Mouse (Mus musculus): ENCODE results near the gene 4921539E11Rik. TPM values are rescaled to one million over a fixed set of nuclear protein-coding genes. Genes with fewer than 3 reads are reported as not detected.

The 4921539E11Rik gene
- polyA plus RNA-seq (2012; rRNA removed), result not detected in 2 replicates

DNA sequence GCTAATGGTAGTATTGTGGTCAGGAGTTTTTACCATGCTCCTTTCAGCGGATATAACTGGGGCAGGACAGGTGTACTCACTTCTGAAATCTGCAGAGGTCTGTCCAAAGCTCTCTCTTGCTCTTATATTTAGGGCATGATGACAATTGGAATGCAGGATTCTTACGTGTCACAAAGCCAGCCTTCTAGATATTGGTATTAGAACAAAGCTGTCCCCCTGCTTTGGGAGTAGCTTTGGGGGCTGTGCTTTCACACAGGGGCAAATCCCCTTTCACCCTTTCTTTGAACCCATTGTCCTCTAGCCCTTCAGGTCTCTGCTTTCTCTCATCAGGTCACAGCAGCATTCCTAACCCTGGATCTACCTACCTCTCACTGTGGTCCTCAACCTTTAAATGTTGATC lies at the start of gene 4921539E11Rik:
TSS of gene 4921539E11Rik (minus strand) at position 101 of the 400 bp plus-strand sequence.
- WGBS, result 82% methylated on average over 2 of the region's 2 CpGs
- DNase-seq, result no peak
- TF ChIP-seq POLR2A (IDR thresholded peaks at IDR 0.05; ENCODE audit: borderline replicate concordance, extremely low read depth, low read depth, low read length) (no peak), CTCF (IDR thresholded peaks at IDR 0.05; ENCODE audit: insufficient read depth, low read length) (no peak)
- Histone ChIP-seq H3K4me1 (ENCODE audit: control insufficient read depth, insufficient read depth, low read length) (no peaks in the 10 kb centered on the region), H3K4me3 (replicated peaks; ENCODE audit: extremely low read depth, low read depth, low read length) (no peak within 1 kb of the TSS)

DNA sequence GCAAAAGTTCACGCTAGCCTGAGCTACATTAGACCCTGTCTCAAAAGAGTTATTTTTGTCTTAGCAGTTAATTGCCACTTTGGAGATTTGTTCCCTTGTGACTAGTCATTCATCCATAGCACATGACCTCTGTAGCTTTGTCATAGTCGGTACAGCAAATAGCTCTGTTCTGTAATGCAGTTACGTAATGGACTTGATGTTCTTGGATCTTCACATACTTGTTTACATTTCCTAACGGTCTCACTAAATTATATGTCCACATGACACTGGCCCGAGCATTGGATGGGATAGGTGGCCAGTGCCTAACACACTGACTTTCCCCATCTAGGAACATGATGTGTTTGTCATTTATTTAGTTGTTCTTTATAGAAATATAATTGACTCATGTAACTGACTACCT lies 44.5 kb upstream of the 4921539E11Rik start:
- WGBS, result 69% methylated on average over 5 of the region's 5 CpGs
- Histone ChIP-seq H3K4me3 (replicated peaks; ENCODE audit: extremely low read depth, low read depth, low read length) (no peak overlapping the region), H3K4me1 (ENCODE audit: control insufficient read depth, insufficient read depth, low read length) (no peaks in the 10 kb centered on the region)
- TF ChIP-seq CTCF (IDR thresholded peaks at IDR 0.05; ENCODE audit: insufficient read depth, low read length), result no peak
- TF ChIP-seq POLR2A (IDR thresholded peaks at IDR 0.05; ENCODE audit: borderline replicate concordance, extremely low read depth, low read depth, low read length), result no peak
- no peak for DNase-seq

DNA sequence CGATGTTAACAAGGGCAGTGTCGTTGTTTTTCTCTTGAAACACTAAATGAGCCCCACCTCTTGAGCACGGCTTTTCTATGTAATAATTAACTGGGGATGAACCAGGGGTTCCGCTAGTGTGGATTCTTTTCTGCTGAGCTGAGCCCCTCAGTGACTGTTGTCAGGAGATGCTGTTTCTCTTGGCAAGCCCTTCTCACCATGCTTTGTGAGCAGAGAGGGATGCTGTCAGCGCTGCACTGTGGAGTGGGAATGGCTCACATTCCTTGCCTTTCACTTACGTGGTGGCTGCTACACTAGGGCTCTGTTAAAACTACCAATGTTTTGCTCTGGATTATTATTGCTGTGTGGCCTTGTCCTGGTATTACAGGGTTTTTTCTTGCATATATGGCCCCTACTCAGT lies 38.7 kb upstream of the 4921539E11Rik start:
- no peak for DNase-seq
- no peak for TF ChIP-seq CTCF (IDR thresholded peaks at IDR 0.05; ENCODE audit: insufficient read depth, low read length)
- TF ChIP-seq POLR2A (IDR thresholded peaks at IDR 0.05; ENCODE audit: borderline replicate concordance, extremely low read depth, low read depth, low read length), result no peak
- H3K4me3 ChIP-seq (replicated peaks; ENCODE audit: extremely low read depth, low read depth, low read length), result no peak overlapping the region
- H3K4me1 ChIP-seq (ENCODE audit: control insufficient read depth, insufficient read depth, low read length), result peaks cover 5% of the 10 kb centered on the region
- WGBS, result 74% methylated on average over 6 of the region's 6 CpGs

DNA sequence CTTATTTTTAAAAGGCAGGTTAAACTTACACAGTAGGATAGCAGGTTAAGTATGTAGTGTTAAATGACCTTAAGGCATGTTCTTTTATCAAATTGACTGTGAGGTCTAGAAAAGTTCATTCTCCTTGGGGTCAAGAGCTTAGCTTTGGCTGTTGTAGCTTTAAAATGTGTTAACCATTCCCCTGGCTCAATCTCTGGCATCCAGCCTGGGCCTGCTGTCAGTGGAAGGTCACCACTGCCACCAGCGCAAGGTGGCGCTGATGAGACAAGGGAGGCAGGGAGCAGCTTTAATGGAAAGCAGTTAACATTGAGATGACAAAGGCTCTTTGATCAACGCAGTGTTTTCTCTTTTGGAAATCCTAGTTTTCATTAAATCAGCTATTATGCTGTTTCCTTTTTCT lies 36.3 kb upstream of the 4921539E11Rik start:
- peaks cover 5% of the 10 kb centered on the region for H3K4me1 ChIP-seq (ENCODE audit: control insufficient read depth, insufficient read depth, low read length)
- H3K4me3 ChIP-seq (replicated peaks; ENCODE audit: extremely low read depth, low read depth, low read length), result no peak overlapping the region
- peak; percentile 34 for DNase-seq
- TF ChIP-seq CTCF (IDR thresholded peaks at IDR 0.05; ENCODE audit: insufficient read depth, low read length) (peak; percentile 69), POLR2A (IDR thresholded peaks at IDR 0.05; ENCODE audit: borderline replicate concordance, extremely low read depth, low read depth, low read length) (no peak)
- 51% methylated on average over 3 of the region's 3 CpGs for WGBS

DNA sequence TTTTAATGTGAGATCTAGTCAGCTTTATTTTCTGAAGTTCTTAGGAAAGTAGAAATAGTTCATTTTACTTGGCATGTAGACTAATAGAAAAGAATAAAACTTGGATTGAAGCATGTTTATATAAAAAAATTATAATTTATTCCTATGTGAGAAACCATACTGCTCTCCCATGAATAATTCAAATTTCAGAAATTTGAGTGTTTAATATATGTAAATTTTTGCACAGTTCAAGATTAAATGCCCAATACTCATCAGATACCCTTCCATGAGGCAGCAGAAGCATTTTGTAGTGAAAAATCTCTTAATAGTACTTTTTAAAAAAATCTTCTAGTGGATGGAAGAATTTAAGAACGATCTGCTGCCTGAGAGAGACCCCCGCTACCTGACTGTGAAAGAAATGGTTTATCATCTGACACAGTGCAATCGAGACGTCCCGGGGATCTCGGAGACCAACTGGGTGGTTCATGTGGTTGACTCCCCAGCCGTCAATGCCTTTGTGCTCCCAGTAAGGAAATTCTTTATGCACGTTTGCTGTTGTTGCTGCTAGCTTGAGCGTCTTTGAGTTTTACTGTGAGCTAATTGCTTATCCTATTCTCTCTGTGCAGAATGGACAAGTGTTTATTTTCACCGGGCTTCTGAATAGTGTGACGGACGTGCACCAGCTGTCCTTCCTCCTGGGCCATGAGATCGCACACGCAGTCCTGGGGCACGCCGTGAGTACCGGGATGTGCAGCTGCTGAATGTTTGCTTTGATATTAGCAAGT lies 34.2 kb upstream of the 4921539E11Rik start:
- H3K4me3 ChIP-seq (replicated peaks; ENCODE audit: extremely low read depth, low read depth, low read length), result no peak overlapping the region
- 40% methylated on average over 17 of the region's 17 CpGs for WGBS
- H3K4me1 ChIP-seq (ENCODE audit: control insufficient read depth, insufficient read depth, low read length), result peaks cover 5% of the 10 kb centered on the region
- TF ChIP-seq POLR2A (IDR thresholded peaks at IDR 0.05; ENCODE audit: borderline replicate concordance, extremely low read depth, low read depth, low read length) (no peak), CTCF (IDR thresholded peaks at IDR 0.05; ENCODE audit: insufficient read depth, low read length) (no peak)
- no peak for DNase-seq

DNA sequence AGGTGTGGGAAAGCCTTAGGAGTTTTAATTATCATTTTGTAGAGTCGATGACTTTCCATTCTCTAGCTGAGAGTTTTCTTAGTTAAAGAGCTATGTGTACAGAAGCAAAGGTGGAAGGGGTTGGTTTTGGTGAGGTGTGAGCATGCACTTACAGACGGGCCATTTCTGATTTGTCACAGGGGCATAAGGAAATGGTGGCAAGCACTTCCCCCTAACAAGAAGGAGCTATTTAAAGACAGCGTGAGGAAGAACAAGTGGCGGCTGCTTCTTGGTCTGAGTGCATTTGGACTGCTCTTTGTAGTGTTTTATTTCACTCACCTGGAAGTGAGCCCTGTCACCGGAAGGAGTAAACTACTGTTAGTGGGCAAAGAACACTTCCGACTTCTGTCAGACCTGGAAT lies 30.8 kb upstream of the 4921539E11Rik start:
- DNase-seq, result no peak

DNA sequence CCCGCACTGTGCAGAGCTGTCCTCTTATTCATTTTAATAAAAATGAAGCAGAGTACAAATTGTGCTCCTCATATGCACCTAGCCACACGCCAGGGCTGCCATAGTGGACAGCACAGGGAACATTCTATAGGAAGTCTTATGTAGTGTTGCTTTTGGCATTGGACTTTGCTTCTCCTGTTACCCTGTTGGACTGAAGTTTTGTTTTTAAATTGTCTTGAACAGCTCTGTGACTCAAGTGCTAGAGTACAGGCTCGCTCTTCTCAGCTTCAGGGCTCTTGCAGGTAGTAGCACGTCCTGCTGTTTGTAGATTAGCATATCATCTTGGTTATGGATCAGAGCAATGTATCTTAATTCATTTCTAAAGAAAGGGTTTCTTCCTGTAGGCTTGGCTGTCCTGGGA lies 25.2 kb upstream of the 4921539E11Rik start:
- H3K4me1 ChIP-seq (ENCODE audit: control insufficient read depth, insufficient read depth, low read length), result peaks cover 5% of the 10 kb centered on the region
- WGBS, result 82% methylated on average over 4 of the region's 4 CpGs
- no peak overlapping the region for H3K4me3 ChIP-seq (replicated peaks; ENCODE audit: extremely low read depth, low read depth, low read length)
- TF ChIP-seq CTCF (IDR thresholded peaks at IDR 0.05; ENCODE audit: insufficient read depth, low read length) (no peak), POLR2A (IDR thresholded peaks at IDR 0.05; ENCODE audit: borderline replicate concordance, extremely low read depth, low read depth, low read length) (no peak)
- no peak for DNase-seq

More for the DNA sequence above, 30.8 kb upstream of the 4921539E11Rik start:
- WGBS, result 55% methylated on average over 6 of the region's 6 CpGs
- Histone ChIP-seq H3K4me3 (replicated peaks; ENCODE audit: extremely low read depth, low read depth, low read length) (no peak overlapping the region), H3K4me1 (ENCODE audit: control insufficient read depth, insufficient read depth, low read length) (peaks cover 4% of the 10 kb centered on the region)
- TF ChIP-seq POLR2A (IDR thresholded peaks at IDR 0.05; ENCODE audit: borderline replicate concordance, extremely low read depth, low read depth, low read length), result no peak
- no peak for TF ChIP-seq CTCF (IDR thresholded peaks at IDR 0.05; ENCODE audit: insufficient read depth, low read length)

DNA sequence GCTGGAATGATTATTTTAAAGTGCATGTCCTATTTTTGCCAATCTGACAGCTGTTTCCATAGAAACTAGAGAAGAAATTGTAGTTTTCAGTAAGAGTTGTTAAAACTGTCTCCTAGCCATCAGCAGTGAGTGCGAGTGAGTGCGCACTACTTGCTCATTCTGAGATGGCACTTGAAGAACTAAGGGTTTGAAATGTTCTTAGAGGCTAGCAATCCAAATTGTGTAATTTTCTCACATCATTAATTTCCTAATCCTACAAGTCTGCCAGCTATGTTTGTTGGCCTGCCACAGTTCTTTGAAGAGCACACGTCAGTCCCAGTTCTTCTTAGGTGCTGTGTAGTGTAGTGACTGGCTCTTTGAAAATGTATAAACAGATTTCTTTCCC lies 23.9 kb upstream of the 4921539E11Rik start:
- 0 out of 2 replicates have a peak, but pooled peaks have one; percentile 12 for TF ChIP-seq POLR2A (IDR thresholded peaks at IDR 0.05; ENCODE audit: borderline replicate concordance, extremely low read depth, low read depth, low read length)
- no peak for TF ChIP-seq CTCF (IDR thresholded peaks at IDR 0.05; ENCODE audit: insufficient read depth, low read length)
- H3K4me1 ChIP-seq (ENCODE audit: control insufficient read depth, insufficient read depth, low read length), result peaks cover 5% of the 10 kb centered on the region
- WGBS, result 28% methylated on average over 3 of the region's 3 CpGs
- DNase-seq, result no peak
- H3K4me3 ChIP-seq (replicated peaks; ENCODE audit: extremely low read depth, low read depth, low read length), result no peak overlapping the region

DNA sequence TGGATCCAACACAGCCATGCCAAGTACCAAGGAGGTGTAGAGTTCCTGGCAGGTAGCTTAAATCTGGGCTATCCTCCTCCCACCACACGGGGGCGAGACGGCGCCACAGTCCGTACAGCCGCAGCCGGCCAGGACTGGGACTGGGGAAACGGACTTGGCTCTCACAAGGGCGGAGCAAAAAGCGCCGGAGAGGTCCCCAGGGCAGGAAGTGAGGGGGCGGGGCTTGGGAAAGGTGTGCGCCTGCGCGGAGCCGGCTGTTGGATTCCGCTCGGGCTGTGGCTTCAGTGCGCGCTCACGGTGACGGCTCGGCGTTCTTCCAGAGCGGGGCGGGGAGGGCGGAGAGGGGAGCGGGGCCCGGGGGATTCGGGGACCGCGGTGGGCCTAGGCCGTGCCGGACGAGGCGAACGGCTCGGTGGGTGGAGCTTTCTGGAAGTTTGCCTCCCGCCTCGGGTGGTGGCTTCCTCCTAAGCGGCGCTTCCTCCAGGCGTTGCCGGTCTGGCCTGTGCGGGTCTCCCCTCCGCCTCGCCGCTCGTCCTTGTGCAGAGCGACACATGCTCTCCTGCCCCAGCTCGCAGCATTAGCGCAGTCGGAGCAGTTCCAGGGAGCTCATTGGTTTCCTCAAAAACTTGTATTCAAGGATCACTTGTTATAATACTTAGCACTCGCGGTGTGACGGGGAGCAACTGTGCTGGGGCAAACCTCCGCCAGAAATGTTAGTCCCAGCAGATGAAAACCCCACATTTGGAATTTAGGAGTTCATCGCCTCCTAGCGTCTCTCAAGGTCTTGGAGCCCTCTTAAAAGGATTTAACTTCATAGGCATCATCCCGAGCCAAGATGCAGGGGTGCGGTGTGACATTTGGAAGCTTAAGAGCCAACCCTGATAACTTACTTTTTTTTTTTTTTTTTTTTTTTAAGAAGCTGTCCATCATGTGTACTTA lies 23.2 kb upstream of the 4921539E11Rik start, which contains the start of gene Oma1:
TSS of gene Oma1 (plus strand) at position 226 of the 939 bp plus-strand sequence.
- WGBS, result under 1% methylated on average over 58 of the region's 61 CpGs
- peaks cover 5% of the 10 kb centered on the region for H3K4me1 ChIP-seq (ENCODE audit: control insufficient read depth, insufficient read depth, low read length)
- H3K4me3 ChIP-seq (replicated peaks; ENCODE audit: extremely low read depth, low read depth, low read length), result peak within 1 kb of the TSS; percentile 75
- TF ChIP-seq POLR2A (IDR thresholded peaks at IDR 0.05; ENCODE audit: borderline replicate concordance, extremely low read depth, low read depth, low read length) (peak; percentile 35; the same call in 1 of the 2 replicates), CTCF (IDR thresholded peaks at IDR 0.05; ENCODE audit: insufficient read depth, low read length) (peak; percentile 75)
- DNase-seq, result peak; percentile 98
